Mouse (Mus musculus): Measurements from ENCODE around the gene Bcl2l11. TPM values are rescaled to one million over a fixed set of nuclear protein-coding genes. Genes with fewer than 3 reads are reported as not detected.
A peak's percentile ranks its signal among the peaks of the same experiment; 100 is the strongest.

The Bcl2l11 gene
- total and polyA plus RNA-seq, 3 experiments, result 2.3 to 6.3 TPM; not detected in 1

DNA sequence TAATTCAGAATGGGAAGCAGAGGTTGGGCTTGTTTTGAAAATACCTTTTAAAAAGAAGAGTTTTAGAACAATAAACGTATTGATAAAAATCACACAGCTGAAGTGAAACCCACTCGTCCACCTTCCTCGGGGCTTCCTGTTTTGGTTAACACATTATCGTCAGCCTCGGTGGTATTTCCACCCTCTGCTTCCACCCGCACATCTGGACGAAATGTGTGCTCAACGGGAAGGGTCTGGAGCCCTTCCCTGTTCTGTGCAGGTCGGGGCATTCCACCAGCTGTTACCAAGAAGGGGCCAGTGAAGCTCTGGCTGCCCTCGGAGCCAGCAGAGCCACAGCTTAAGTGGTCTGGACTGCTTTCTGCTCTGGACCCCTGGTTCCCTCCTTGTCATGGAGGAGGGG, 63.9 kb downstream of the Bcl2l11 start:
- peak; percentile 39 for DNase-seq (ENCODE audit: low read depth, low spot score)
- H3K27me3 ChIP-seq (ENCODE audit: control insufficient read depth in 1 of 2, insufficient read depth in 2 of 2, low read length in 2 of 2), result no peaks in the 10 kb centered on the region
- H3K9ac ChIP-seq (ENCODE audit: control insufficient read depth, low read depth, low read length, poor library complexity, severe bottlenecking), result peak overlapping the region; percentile 59
- H3K4me1 ChIP-seq (ENCODE audit: control insufficient read depth in 1 of 2, insufficient read depth in 2 of 2, low read length in 2 of 2), result peaks cover 2 to 5% of the 10 kb centered on the region in 2 experiments; a peak in 1 of 4 replicates
- H3K27ac ChIP-seq (ENCODE audit: control insufficient read depth, low read depth, low read length), result no peak overlapping the region
- H3K36me3 ChIP-seq (ENCODE audit: control insufficient read depth in 1 of 2, insufficient read depth in 2 of 2, low read length in 2 of 2), result peaks cover 0 to 2% of the 10 kb centered on the region in 2 experiments; a peak in 1 of 4 replicates
- no peak for TF ChIP-seq ELF1 (IDR thresholded peaks at IDR 0.05; ENCODE audit: low read depth, low read length)
- no peak for TF ChIP-seq CHD2 (IDR thresholded peaks at IDR 0.05; ENCODE audit: low read length)
- no peak for TF ChIP-seq NELFE (IDR thresholded peaks at IDR 0.05; ENCODE audit: low read depth, low read length)
- no peak for TF ChIP-seq JUND (IDR thresholded peaks at IDR 0.05; ENCODE audit: low read depth, low read length)
- TF ChIP-seq GATA1 (IDR thresholded peaks at IDR 0.05; ENCODE audit: low read depth, low read length), result no peak
- no peak for TF ChIP-seq TAL1 (IDR thresholded peaks at IDR 0.05; ENCODE audit: low read length)
- no peak for TF ChIP-seq SMC3 (IDR thresholded peaks at IDR 0.05; ENCODE audit: low read depth, low read length)
- TF ChIP-seq CHD1 (IDR thresholded peaks at IDR 0.05; ENCODE audit: low read depth, low read length), result no peak
- TF ChIP-seq USF2 (IDR thresholded peaks at IDR 0.05; ENCODE audit: borderline replicate concordance in 1 of 2, insufficient read depth in 1 of 2, low read depth in 1 of 2, low read length in 2 of 2), result no peak
- no peak for TF ChIP-seq ZC3H11A (IDR thresholded peaks at IDR 0.05; ENCODE audit: low read depth, low read length)
- no peak for TF ChIP-seq E2F4 (IDR thresholded peaks at IDR 0.05; ENCODE audit: borderline replicate concordance, low read depth, low read length)
- no peak for TF ChIP-seq ZKSCAN1 (IDR thresholded peaks at IDR 0.05; ENCODE audit: low read depth, low read length)
- no peak for TF ChIP-seq MYC (IDR thresholded peaks at IDR 0.05; ENCODE audit: low read depth, low read length)
- no peak for TF ChIP-seq MAX (IDR thresholded peaks at IDR 0.05; ENCODE audit: low read length)
- no peak for TF ChIP-seq EP300 (IDR thresholded peaks at IDR 0.05; ENCODE audit: low read depth in 1 of 2, low read length in 2 of 2)
- no peaks in the 10 kb centered on the region for H3K9me3 ChIP-seq (replicated peaks; ENCODE audit: insufficient read depth, low read length)
- H3K79me2 ChIP-seq (ENCODE audit: control insufficient read depth, insufficient read depth, low read length, poor library complexity), result no peaks in the 10 kb centered on the region
- peak overlapping the region; percentile 59 to 76 for H3K4me3 ChIP-seq (ENCODE audit: control insufficient read depth in 1 of 2, insufficient read depth in 1 of 2, low read depth in 2 of 2, low read length in 2 of 2)

DNA sequence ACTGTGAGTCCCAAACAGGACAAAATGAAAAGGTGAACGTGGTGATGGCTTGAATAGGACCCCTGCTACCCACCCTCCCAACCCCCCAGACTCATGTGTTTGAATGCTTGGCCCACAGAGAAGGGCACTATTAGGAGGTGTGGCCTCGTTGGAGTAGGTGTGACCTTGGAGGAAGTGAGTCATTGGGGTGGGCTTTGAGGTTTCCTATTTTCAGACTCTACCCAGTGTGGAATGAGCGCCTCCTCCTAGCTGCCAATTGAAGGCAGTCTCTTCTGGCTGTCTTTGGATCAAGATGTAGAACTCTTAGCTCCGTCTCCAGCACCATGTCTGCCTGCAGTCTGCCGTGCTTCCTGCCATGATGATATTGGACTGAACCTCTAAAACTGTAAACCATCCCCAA, 64.4 kb downstream of the Bcl2l11 start:
- TF ChIP-seq NELFE (IDR thresholded peaks at IDR 0.05; ENCODE audit: low read depth, low read length) (0 out of 2 replicates have a peak, but pooled peaks have one; percentile 26), ELF1 (IDR thresholded peaks at IDR 0.05; ENCODE audit: low read depth, low read length) (0 out of 2 replicates have a peak, but pooled peaks have one; percentile 12), POLR2A (IDR thresholded peaks at IDR 0.05; ENCODE audit: control insufficient read depth in 1 of 2, insufficient read depth in 1 of 2, low read depth in 1 of 2, low read length in 2 of 2, poor library complexity in 1 of 2) (peak in 1 of 2 experiments; percentile 28; a peak in 1 of 4 replicates), SIN3A (IDR thresholded peaks at IDR 0.05; ENCODE audit: low read length) (no peak), UBTF (IDR thresholded peaks at IDR 0.05; ENCODE audit: borderline replicate concordance, insufficient read depth, low read depth, low read length) (no peak)
- Histone ChIP-seq H3K79me2 (ENCODE audit: control insufficient read depth, insufficient read depth, low read length, poor library complexity) (no peaks in the 10 kb centered on the region), H3K27me3 (ENCODE audit: control insufficient read depth in 1 of 2, insufficient read depth in 2 of 2, low read length in 2 of 2) (no peaks in the 10 kb centered on the region), H3K36me3 (ENCODE audit: control insufficient read depth in 1 of 2, insufficient read depth in 2 of 2, low read length in 2 of 2) (peaks cover 0 to 2% of the 10 kb centered on the region in 2 experiments; a peak in 1 of 4 replicates), H3K9me3 (replicated peaks; ENCODE audit: insufficient read depth, low read length) (no peaks in the 10 kb centered on the region), H3K4me1 (ENCODE audit: control insufficient read depth in 1 of 2, insufficient read depth in 2 of 2, low read length in 2 of 2) (peaks cover 2 to 5% of the 10 kb centered on the region in 2 experiments; a peak in 1 of 4 replicates), H3K9ac (ENCODE audit: control insufficient read depth, low read depth, low read length, poor library complexity, severe bottlenecking) (peak overlapping the region; percentile 59), H3K4me3 (ENCODE audit: control insufficient read depth in 1 of 2, insufficient read depth in 1 of 2, low read depth in 2 of 2, low read length in 2 of 2) (peak overlapping the region; percentile 59 to 76), H3K27ac (ENCODE audit: control insufficient read depth, low read depth, low read length) (no peak overlapping the region)
- DNase-seq (ENCODE audit: low read depth, low spot score), result peak; percentile 70
